In the genomic region with DNA sequence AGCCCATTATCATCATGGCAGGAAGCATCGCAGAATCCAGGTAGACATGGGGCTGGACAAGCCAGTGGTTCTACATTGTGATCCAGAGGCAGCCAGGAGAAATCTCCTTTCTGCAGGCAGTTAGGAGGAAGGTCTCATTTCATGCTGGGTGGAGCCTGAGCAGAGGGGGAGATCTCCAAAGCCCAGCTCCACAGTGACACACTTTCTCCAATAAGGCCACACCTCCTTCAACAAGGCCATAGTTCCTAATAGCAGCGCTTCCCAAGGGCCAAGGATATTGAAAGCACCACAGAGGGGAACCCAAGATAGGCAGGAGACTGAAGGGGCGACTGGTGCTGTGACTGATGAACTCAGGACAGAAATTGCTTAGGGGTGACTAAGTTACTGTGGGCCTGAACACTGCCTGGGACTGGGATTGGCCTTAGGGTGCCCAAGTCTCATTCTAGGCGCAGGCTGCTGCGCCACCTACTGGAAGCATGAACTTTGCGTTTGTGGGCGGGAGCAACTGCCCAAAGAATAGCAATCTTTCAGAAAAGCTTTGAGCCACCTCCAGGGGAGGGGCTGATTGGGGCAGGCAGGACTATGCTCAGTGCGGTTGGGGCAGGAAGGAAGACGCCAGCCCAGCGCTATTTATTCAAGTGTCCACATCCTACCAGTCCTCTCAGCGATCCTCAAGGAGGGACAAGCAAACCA, we compare ENCODE assay signal across 8 mouse cellular contexts. TPM values are rescaled to one million over a fixed set of nuclear protein-coding genes. Genes with fewer than 3 reads are reported as not detected.
DNase-seq lines count a peak whose midpoint lies in the region; ATAC-seq and TF ChIP-seq lines count a peak whose summit lies in the region.
"Not testable (repeated sequence)": the region's sequence is repeated elsewhere in the genome, so short reads cannot be mapped to it uniquely, and the experiment has no call there.

No protein-coding gene starts in this region.

- peak; percentile 72 for ATAC-seq in heart, embryonic 12.5 days (ENCODE audit: insufficient number of reproducible peaks, low FRiP score)
- peak; percentile 57; the same call in 1 of the 2 replicates for ATAC-seq in limb, embryonic 11.5 days (ENCODE audit: insufficient number of reproducible peaks, low FRiP score, low TSS enrichment, low read depth)

- TF ChIP-seq CTCF in kidney, adult 2 months (conservative IDR thresholded peaks at IDR 0.05; ENCODE audit: insufficient read depth, insufficient read length, low read depth, low read length) = peak; percentile 60

- H3K9me3 ChIP-seq in heart, embryonic 12.5 days (replicated peaks); limb, embryonic 11.5 days (ENCODE audit: control insufficient read depth, low read length): not testable (repeated sequence)

- H3K27me3 ChIP-seq in heart, embryonic 12.5 days (replicated peaks); kidney, adult 2 months (replicated peaks; ENCODE audit: control insufficient read depth, insufficient read depth, low read length); limb, embryonic 11.5 days (ENCODE audit: control insufficient read depth, insufficient read depth, low read length): not testable (repeated sequence)

- 2% methylated on average over 9 of the region's 11 CpGs for WGBS in heart, embryonic 12.5 days
- WGBS in kidney, adult 2 months = 4% methylated on average over 9 of the region's 11 CpGs
- 3% methylated on average over 8 of the region's 11 CpGs for WGBS in limb, embryonic 11.5 days

- not testable (repeated sequence) for TF ChIP-seq POLR2A in kidney, adult 2 months (IDR thresholded peaks at IDR 0.05; ENCODE audit: low read depth, low read length)

- not testable (repeated sequence) for H3K9ac ChIP-seq in heart, embryonic 12.5 days; limb, embryonic 11.5 days (ENCODE audit: low read length)

- peak; percentile 49 for DNase-seq in adipocyte (ENCODE audit: low spot score)
- peak; percentile 15 for DNase-seq in fibroblast of lung, adult 2 months (ENCODE audit: low read depth)
- DNase-seq in kidney, adult 2 months = peak; percentile 31
- peak; percentile 76 for DNase-seq in limb, embryonic 11.5 days (ENCODE audit: low spot score)
- peak; percentile 30 for DNase-seq in mesoderm, embryonic 11.5 days (ENCODE audit: low read depth, low spot score)
- peak; percentile 21 to 24 for DNase-seq in right cerebral cortex, postnatal 10 days (ENCODE audit: low spot score in 2 of 2)
- DNase-seq in urinary bladder, postnatal 14 days (ENCODE audit: low spot score) = peak; percentile 50

- H3K4me3 ChIP-seq in heart, embryonic 12.5 days; kidney, adult 2 months (ENCODE audit: insufficient read depth, low read depth, low read length); limb, embryonic 11.5 days (ENCODE audit: low read depth, low read length): not testable (repeated sequence)

- H3K4me1 ChIP-seq in heart, embryonic 12.5 days (replicated peaks); kidney, adult 2 months (ENCODE audit: control insufficient read depth, insufficient read depth, low read length); limb, embryonic 11.5 days (ENCODE audit: control insufficient read depth, insufficient read depth, low read length): not testable (repeated sequence)

- H3K36me3 ChIP-seq in heart, embryonic 12.5 days; kidney, adult 2 months (ENCODE audit: control insufficient read depth, insufficient read depth, low read length); limb, embryonic 11.5 days (ENCODE audit: control insufficient read depth, insufficient read depth, low read length): not testable (repeated sequence)

- not testable (repeated sequence) for H3K4me2 ChIP-seq in heart, embryonic 12.5 days; limb, embryonic 11.5 days (ENCODE audit: low read depth, severe bottlenecking)

- not testable (repeated sequence) for H3K27ac ChIP-seq in heart, embryonic 12.5 days (ENCODE audit: poor library complexity, severe bottlenecking); kidney, adult 2 months (ENCODE audit: insufficient read depth, low read depth, low read length); limb, embryonic 11.5 days (replicated peaks; ENCODE audit: low read depth, low read length)

RNA-seq across cellular contexts. Expression of a gene that starts 42.0 kb away (rescaled TPM):
- 10.6 and 11.5 TPM in 2 replicates for polyA plus RNA-seq in heart, embryonic 12.5 days (2016; fragmentation: Nextera tagmentation; extraction: Ambion mirVana)
- not detected in 2 replicates for polyA plus RNA-seq in kidney, adult 2 months (2012; rRNA removed)
- 20.1 and 20.8 TPM in 2 replicates for polyA plus RNA-seq in limb, embryonic 11.5 days (2014; fragmentation: Nextera tagmentation; extraction: Ambion mirVana)

Comparison
In these comparisons a context has a peak if more than half of its experiments do, and no peak if none do; other contexts are left out.
1. DNase-seq: peak in every context shown above with its lines; median percentile 76 in limb, embryonic 11.5 days; 50 in urinary bladder, postnatal 14 days; 49 in adipocyte; 31 in kidney, adult 2 months; 30 in mesoderm, embryonic 11.5 days; 22 in right cerebral cortex, postnatal 10 days; 15 in fibroblast of lung, adult 2 months.
2. RNA of a gene that starts 42.0 kb away (polyA plus RNA-seq): 20.1 to 20.8 TPM in limb, embryonic 11.5 days and 10.6 to 11.5 TPM in heart, embryonic 12.5 days; not detected in kidney, adult 2 months; every median in the first group is over 10 times any median in the second.